Mouse (Mus musculus): Measurements from ENCODE around the gene Vsir. TPM values are rescaled to one million over a fixed set of nuclear protein-coding genes. Genes with fewer than 3 reads are reported as not detected.

Vsir gene
- polyA plus RNA-seq, 1 experiment: 155 TPM

- H3K27ac ChIP-seq (ENCODE audit: insufficient read depth, low read length): no peak overlapping the region
- H3K4me3 ChIP-seq (ENCODE audit: extremely low read depth, insufficient read depth, insufficient read length): no peak overlapping the region
- no peaks in the 10 kb centered on the region for H3K36me3 ChIP-seq (ENCODE audit: control insufficient read depth, insufficient read depth, low read length)
- WGBS: 76% methylated on average over 9 of the region's 9 CpGs
- H3K27me3 ChIP-seq (ENCODE audit: control insufficient read depth, insufficient read depth, low read length): no peaks in the 10 kb centered on the region
- TF ChIP-seq POLR2A (IDR thresholded peaks at IDR 0.05; ENCODE audit: low read depth, low read length) (no peak), CTCF (IDR thresholded peaks at IDR 0.05; ENCODE audit: extremely low read depth, insufficient read depth, insufficient read length, insufficient replicate concordance) (no peak)
- H3K4me1 ChIP-seq (ENCODE audit: control insufficient read depth, insufficient read depth, insufficient read length): peaks cover 14% of the 10 kb centered on the region; the same call in 1 of the 2 replicates
- DNase-seq (ENCODE audit: low read depth in 1 of 2, low spot score in 2 of 2): no peak
Observed at GRCm38 (mm10) chr10:60379419-60379957, 32.8 kb downstream of the Vsir start.

GRCm38 (mm10) chr10:60380229-60380628, 33.6 kb downstream of the Vsir start:
- H3K4me1 ChIP-seq (ENCODE audit: control insufficient read depth, insufficient read depth, insufficient read length): peaks cover 14% of the 10 kb centered on the region; the same call in 1 of the 2 replicates
- H3K27ac ChIP-seq (ENCODE audit: insufficient read depth, low read length): 0 out of 2 replicates have a peak overlapping the region, but pooled peaks have one; percentile 24
- WGBS: 35% methylated on average over 3 of the region's 3 CpGs
- DNase-seq (ENCODE audit: low read depth in 1 of 2, low spot score in 2 of 2): no peak
- TF ChIP-seq POLR2A (IDR thresholded peaks at IDR 0.05; ENCODE audit: low read depth, low read length) (no peak), CTCF (IDR thresholded peaks at IDR 0.05; ENCODE audit: extremely low read depth, insufficient read depth, insufficient read length, insufficient replicate concordance) (no peak)
- no peak overlapping the region for H3K4me3 ChIP-seq (ENCODE audit: extremely low read depth, insufficient read depth, insufficient read length)
- no peaks in the 10 kb centered on the region for H3K36me3 ChIP-seq (ENCODE audit: control insufficient read depth, insufficient read depth, low read length)
- H3K27me3 ChIP-seq (ENCODE audit: control insufficient read depth, insufficient read depth, low read length): no peaks in the 10 kb centered on the region

GRCm38 (mm10) chr10:60381142-60381925, 34.7 kb downstream of the Vsir start:
- 30% methylated on average over 10 of the region's 10 CpGs for WGBS
- Histone ChIP-seq H3K36me3 (ENCODE audit: control insufficient read depth, insufficient read depth, low read length) (no peaks in the 10 kb centered on the region), H3K4me1 (ENCODE audit: control insufficient read depth, insufficient read depth, insufficient read length) (peaks cover 14% of the 10 kb centered on the region; the same call in 1 of the 2 replicates), H3K4me3 (ENCODE audit: extremely low read depth, insufficient read depth, insufficient read length) (peak overlapping the region; percentile 17; the same call in 1 of the 2 replicates), H3K27ac (ENCODE audit: insufficient read depth, low read length) (peak overlapping the region; percentile 86), H3K27me3 (ENCODE audit: control insufficient read depth, insufficient read depth, low read length) (no peaks in the 10 kb centered on the region)
- no peak for TF ChIP-seq CTCF (IDR thresholded peaks at IDR 0.05; ENCODE audit: extremely low read depth, insufficient read depth, insufficient read length, insufficient replicate concordance)
- no peak for TF ChIP-seq POLR2A (IDR thresholded peaks at IDR 0.05; ENCODE audit: low read depth, low read length)
- DNase-seq (ENCODE audit: low read depth in 1 of 2, low spot score in 2 of 2): peak; percentile 35 to 48

- peak in 1 of 2 experiments; percentile 31 for DNase-seq (ENCODE audit: low read depth in 1 of 2, low spot score in 2 of 2)
- TF ChIP-seq POLR2A (IDR thresholded peaks at IDR 0.05; ENCODE audit: low read depth, low read length): no peak
- TF ChIP-seq CTCF (IDR thresholded peaks at IDR 0.05; ENCODE audit: extremely low read depth, insufficient read depth, insufficient read length, insufficient replicate concordance): no peak
Observed at GRCm38 (mm10) chr10:60388332-60388731, 41.7 kb downstream of the Vsir start.

GRCm38 (mm10) chr10:60389447-60389865, 42.8 kb downstream of the Vsir start:
- TF ChIP-seq POLR2A (IDR thresholded peaks at IDR 0.05; ENCODE audit: low read depth, low read length) (no peak; the same call in 1 of the 2 replicates), CTCF (IDR thresholded peaks at IDR 0.05; ENCODE audit: extremely low read depth, insufficient read depth, insufficient read length, insufficient replicate concordance) (no peak)
- WGBS: under 1% methylated on average over 9 of the region's 9 CpGs
- Histone ChIP-seq H3K27me3 (ENCODE audit: control insufficient read depth, insufficient read depth, low read length) (no peaks in the 10 kb centered on the region), H3K4me1 (ENCODE audit: control insufficient read depth, insufficient read depth, insufficient read length) (peaks cover 18% of the 10 kb centered on the region), H3K4me3 (ENCODE audit: extremely low read depth, insufficient read depth, insufficient read length) (no peak overlapping the region), H3K27ac (ENCODE audit: insufficient read depth, low read length) (peak overlapping the region; percentile 62), H3K36me3 (ENCODE audit: control insufficient read depth, insufficient read depth, low read length) (no peaks in the 10 kb centered on the region)
- DNase-seq (ENCODE audit: low read depth in 1 of 2, low spot score in 2 of 2): peak; percentile 39 to 62

More at GRCm38 (mm10) chr10:60388332-60388731, 41.7 kb downstream of the Vsir start:
- H3K36me3 ChIP-seq (ENCODE audit: control insufficient read depth, insufficient read depth, low read length): no peaks in the 10 kb centered on the region
- H3K4me3 ChIP-seq (ENCODE audit: extremely low read depth, insufficient read depth, insufficient read length): no peak overlapping the region
- WGBS: 53% methylated on average over 2 of the region's 2 CpGs
- H3K27ac ChIP-seq (ENCODE audit: insufficient read depth, low read length): peak overlapping the region; percentile 11; the same call in 1 of the 2 replicates
- peaks cover 18% of the 10 kb centered on the region for H3K4me1 ChIP-seq (ENCODE audit: control insufficient read depth, insufficient read depth, insufficient read length)
- H3K27me3 ChIP-seq (ENCODE audit: control insufficient read depth, insufficient read depth, low read length): no peaks in the 10 kb centered on the region

- Histone ChIP-seq H3K36me3 (ENCODE audit: control insufficient read depth, insufficient read depth, low read length) (no peaks in the 10 kb centered on the region), H3K4me3 (ENCODE audit: extremely low read depth, insufficient read depth, insufficient read length) (no peak overlapping the region), H3K27ac (ENCODE audit: insufficient read depth, low read length) (peak overlapping the region; percentile 59), H3K27me3 (ENCODE audit: control insufficient read depth, insufficient read depth, low read length) (no peaks in the 10 kb centered on the region), H3K4me1 (ENCODE audit: control insufficient read depth, insufficient read depth, insufficient read length) (peaks cover 18% of the 10 kb centered on the region)
- 20% methylated on average over 6 of the region's 6 CpGs for WGBS
- no peak for DNase-seq (ENCODE audit: low read depth in 1 of 2, low spot score in 2 of 2)
- TF ChIP-seq POLR2A (IDR thresholded peaks at IDR 0.05; ENCODE audit: low read depth, low read length) (no peak), CTCF (IDR thresholded peaks at IDR 0.05; ENCODE audit: extremely low read depth, insufficient read depth, insufficient read length, insufficient replicate concordance) (no peak)
Observed at GRCm38 (mm10) chr10:60390177-60390903, 43.7 kb downstream of the Vsir start.

All from spleen, adult 2 months (tissue).